Mouse (Mus musculus) CH12.LX (cell line): ENCODE results near the gene Cmtm4. TPM values are rescaled to one million over a fixed set of nuclear protein-coding genes. Genes with fewer than 3 reads are reported as not detected.
A peak's percentile ranks its signal among the peaks of the same experiment; 100 is the strongest.

ENCODE experiments used
- DNase-seq: peaks from one replicate; pipeline ENCODE4 v3.0.0-alpha.2; 2013; ENCODE audit errors: extremely low read depth
- H3K27ac ChIP-seq: 2 replicates; pipeline ENCODE4 v1.5.1; 2012; ENCODE audit warnings: low read depth, mild to moderate bottlenecking, control low read depth, moderate library complexity; ENCODE audit not compliant: insufficient read depth
- H3K27me3 ChIP-seq: replicated peaks from 2 replicates; pipeline ENCODE3; 2012; ENCODE audit warnings: inconsistent platforms
- H3K36me3 ChIP-seq, 2 experiments: replicated peaks in 1 of 2; 2 replicates each; pipeline versions ENCODE3 to v1.6.1; 2012; ENCODE audit warnings: inconsistent platforms in 1 of 2, low read length in 1 of 2, mild to moderate bottlenecking in 1 of 2, mixed read lengths in 1 of 2, moderate library complexity in 1 of 2; ENCODE audit not compliant: control insufficient read depth in 1 of 2, insufficient read depth in 1 of 2
- H3K4me1 ChIP-seq, 2 experiments: 2 replicates each; pipeline ENCODE4 v1.6.1; 2012; ENCODE audit warnings: inconsistent platforms in 1 of 2, moderate library complexity in 1 of 2; ENCODE audit not compliant: insufficient read depth in 2 of 2, control insufficient read depth in 1 of 2
- H3K4me2 ChIP-seq: 2 replicates; pipeline ENCODE4 v1.6.1; 2012; ENCODE audit warnings: low read depth, mild to moderate bottlenecking, control low read depth; ENCODE audit not compliant: poor library complexity, insufficient read depth, severe bottlenecking
- H3K4me3 ChIP-seq, 3 experiments: fragments of 150-350 bp in 1 of 3; sonication (generic) in 1 of 3; replicated peaks in 1 of 3; 2 replicates each; pipeline versions ENCODE3 to v1.5.1; 2011 to 2012; ENCODE audit warnings: low read depth in 2 of 3, low read length in 2 of 3, mild to moderate bottlenecking in 2 of 3, moderate library complexity in 2 of 3, control low read depth in 1 of 3, improper control_type of control experiment in 1 of 3, inconsistent platforms in 1 of 3, mixed read lengths in 1 of 3; ENCODE audit not compliant: poor library complexity in 1 of 3
- H3K79me2 ChIP-seq: replicated peaks from 2 replicates; pipeline ENCODE4 v1.6.1; 2012; ENCODE audit warnings: mild to moderate bottlenecking, moderate library complexity; ENCODE audit not compliant: control insufficient read depth, poor library complexity, insufficient read depth, severe bottlenecking; ENCODE audit errors: extremely low read depth
- H3K9ac ChIP-seq: 2 replicates; pipeline ENCODE4 v1.6.1; 2012; ENCODE audit warnings: low read depth, mild to moderate bottlenecking, control low read depth, moderate library complexity; ENCODE audit not compliant: insufficient read depth
- H3K9me3 ChIP-seq: replicated peaks from 2 replicates; pipeline ENCODE3; 2012; ENCODE audit warnings: low read length, inconsistent platforms, mixed read lengths
- CHD1 ChIP-seq: IDR thresholded peaks from 2 replicates; pipeline ENCODE4 v1.6.1; 2012; ENCODE audit warnings: low read depth, low read length, improper control_type of control experiment, inconsistent platforms
- CHD2 ChIP-seq: IDR thresholded peaks from 2 replicates; pipeline ENCODE4 v1.6.1; 2011; ENCODE audit warnings: low read length, improper control_type of control experiment
- GABPA ChIP-seq: IDR thresholded peaks from 2 replicates; pipeline ENCODE4 v1.6.1; 2012; ENCODE audit warnings: low read depth, low read length, improper control_type of control experiment, inconsistent platforms; ENCODE audit not compliant: insufficient replicate concordance
- HCFC1 ChIP-seq: IDR thresholded peaks from 2 replicates; pipeline ENCODE4 v1.6.1; 2012; ENCODE audit warnings: low read depth, mild to moderate bottlenecking, inconsistent platforms, low read length, improper control_type of control experiment
- IRF4 ChIP-seq: IDR thresholded peaks from 2 replicates; pipeline ENCODE4 v1.6.1; 2014; ENCODE audit warnings: low read depth, mild to moderate bottlenecking, inconsistent platforms, low read length, improper control_type of control experiment
- KAT2A ChIP-seq: IDR thresholded peaks from 2 replicates; pipeline ENCODE4 v1.6.1; 2012; ENCODE audit warnings: low read length, improper control_type of control experiment, inconsistent platforms; ENCODE audit not compliant: insufficient replicate concordance
- MAZ ChIP-seq: IDR thresholded peaks from 2 replicates; pipeline ENCODE4 v1.6.1; 2012; ENCODE audit warnings: low read depth, mild to moderate bottlenecking, inconsistent platforms, low read length, improper control_type of control experiment, moderate library complexity
- MEF2A ChIP-seq: IDR thresholded peaks from 2 replicates; pipeline ENCODE4 v1.6.1; 2014; ENCODE audit warnings: low read depth, mild to moderate bottlenecking, inconsistent platforms, low read length, improper control_type of control experiment, borderline replicate concordance
- MXI1 ChIP-seq: IDR thresholded peaks from 2 replicates; pipeline ENCODE4 v1.6.1; 2011; ENCODE audit warnings: mild to moderate bottlenecking, low read depth, low read length, improper control_type of control experiment
- MYC ChIP-seq: IDR thresholded peaks from 2 replicates; pipeline ENCODE4 v1.6.1; 2011; ENCODE audit warnings: low read depth, mild to moderate bottlenecking, improper control_type of control experiment, low read length
- NELFE ChIP-seq: IDR thresholded peaks from 2 replicates; pipeline ENCODE4 v1.6.1; 2011; ENCODE audit warnings: low read depth, low read length, improper control_type of control experiment
- POLR2A ChIP-seq: IDR thresholded peaks from 2 replicates; pipeline ENCODE4 v1.6.1; 2011; ENCODE audit warnings: low read depth, mild to moderate bottlenecking, improper control_type of control experiment, low read length
- POLR2AphosphoS2 ChIP-seq: IDR thresholded peaks from 2 replicates; pipeline ENCODE4 v1.6.1; 2011; ENCODE audit warnings: low read depth, low read length, improper control_type of control experiment
- RAD21 ChIP-seq: IDR thresholded peaks from 2 replicates; pipeline ENCODE4 v1.6.1; 2011; ENCODE audit warnings: low read depth, mild to moderate bottlenecking, low read length, improper control_type of control experiment, moderate library complexity
- RCOR1 ChIP-seq: conservative IDR thresholded peaks from 2 replicates; pipeline ENCODE4 v1.6.1; 2012; ENCODE audit warnings: low read depth, mild to moderate bottlenecking, inconsistent platforms, low read length, improper control_type of control experiment
- SIN3A ChIP-seq: IDR thresholded peaks from 2 replicates; pipeline ENCODE4 v1.6.1; 2012; ENCODE audit warnings: low read length, improper control_type of control experiment, inconsistent platforms
- SMC3 ChIP-seq: IDR thresholded peaks from 2 replicates; pipeline ENCODE4 v1.6.1; 2011; ENCODE audit warnings: low read depth, low read length, improper control_type of control experiment
- TBP ChIP-seq: conservative IDR thresholded peaks from 2 replicates; pipeline ENCODE4 v1.6.1; 2011; ENCODE audit warnings: low read depth, low read length, improper control_type of control experiment
- TCF12 ChIP-seq: IDR thresholded peaks from 2 replicates; pipeline ENCODE4 v1.6.1; 2014; ENCODE audit warnings: low read depth, mild to moderate bottlenecking, inconsistent platforms, low read length, improper control_type of control experiment
- ZKSCAN1 ChIP-seq: IDR thresholded peaks from 2 replicates; pipeline ENCODE4 v1.6.1; 2012; ENCODE audit warnings: low read depth, inconsistent platforms, low read length, improper control_type of control experiment, borderline replicate concordance
- dilution Hi-C: fragments of 300-500 bp; cut with MboI; formaldehyde crosslinking; loops from 2 replicates; pipeline ENCODE4 v1.14.3; 2020; ENCODE audit warnings: low sequenced_read_pairs; ENCODE audit not compliant: extremely low pct_unique_long_range_greater_than_20kb, extremely low pct_ligation_motif_present
- in situ Hi-C: fragments of 300-500 bp; cut with MboI; formaldehyde crosslinking; loops from 3 replicates; pipeline ENCODE4 v1.14.3; 2019; ENCODE audit warnings: low sequenced_read_pairs, low pct_ligation_motif_present, low pct_unique_long_range_greater_than_20kb, mixed read lengths
- polyA plus RNA-seq: library from polyadenylated mRNA; unstranded; fragments of >175 nt; gene quantifications from 2 replicates; pipeline ENCODE4 v1.2.1, GENCODE M21; 2012; ENCODE audit warnings: low read depth; ENCODE audit not compliant: insufficient read length
- total RNA-seq, 2 experiments: library from RNA; depleted of rRNA; stranded (reverse); fragments of 300-350 nt in 1 of 2; fragments of >200 nt in 1 of 2; gene quantifications; 2 replicates each; pipeline ENCODE4 v1.2.3; 2012 to 2014

Cmtm4 gene
- total and polyA plus RNA-seq, 3 experiments, result 2.3 to 3.0 (median 2.6) TPM

GRCm38 (mm10) chr8:104340233-104341105 lies 55.1 kb downstream of the Cmtm4 start (continued):
- peak; percentile 29 for TF ChIP-seq RAD21
- TF ChIP-seq HCFC1, result peak; percentile 51; the same call in 1 of the 2 replicates
- TF ChIP-seq MYC, result no peak; the same call in 1 of the 2 replicates
- no peak for TF ChIP-seq GABPA
- TF ChIP-seq MXI1, result no peak
- no peak for TF ChIP-seq CHD2
- TF ChIP-seq CHD1, result no peak
- TF ChIP-seq KAT2A, result 0 out of 2 replicates have a peak, but pooled peaks have one; percentile 12
- 0 out of 2 replicates have a peak, but pooled peaks have one; percentile 52 for TF ChIP-seq MAZ
- TF ChIP-seq POLR2AphosphoS2, result no peak
- peak; percentile 25; the same call in 1 of the 2 replicates for TF ChIP-seq TCF12
- TF ChIP-seq SMC3, result peak; percentile 49
- peak; percentile 63 for TF ChIP-seq POLR2A
- TF ChIP-seq TBP, result no peak
- peak; percentile 64 for TF ChIP-seq NELFE
- peak; percentile 42 for TF ChIP-seq IRF4
- no peak for TF ChIP-seq MEF2A
- no peak for TF ChIP-seq RCOR1

GRCm38 (mm10) chr8:104339983-104340232 lies 55.7 kb downstream of the Cmtm4 start:
- no peaks in the 10 kb centered on the region for H3K79me2 ChIP-seq
- no peaks in the 10 kb centered on the region for H3K9me3 ChIP-seq
- dilution Hi-C loops (no loop called here), in situ Hi-C loops (loop anchor here (5.0 to 10.0 kb wide), 2 partner anchors 67 to 95 kb away; partner anchors contain the start of gene Tk2)
- peaks cover 0 to 9% of the 10 kb centered on the region in 2 experiments for H3K36me3 ChIP-seq
- peak overlapping the region; percentile 85 for H3K4me2 ChIP-seq
- DNase-seq, result no peak
- peak overlapping the region; percentile 85 for H3K9ac ChIP-seq
- no peaks in the 10 kb centered on the region for H3K27me3 ChIP-seq
- no peak overlapping the region for H3K27ac ChIP-seq
- peaks cover 3 to 30% of the 10 kb centered on the region in 2 experiments; a peak in 2 of 4 replicates for H3K4me1 ChIP-seq
- TF ChIP-seq POLR2AphosphoS2 (no peak), ZKSCAN1 (no peak), MAZ (no peak), SIN3A (no peak)
- H3K4me3 ChIP-seq, result peak overlapping the region; percentile 61 to 92 (median 63)
